Mouse (Mus musculus) heart, postnatal 14 days (tissue): ENCODE measurements around the gene Haus2. TPM values are rescaled to one million over a fixed set of nuclear protein-coding genes. Genes with fewer than 3 reads are reported as not detected.
"Not testable (repeated sequence)": the region's sequence is repeated elsewhere in the genome, so short reads cannot be mapped to it uniquely, and the experiment has no call there.

Source experiments
- DNase-seq, 2 experiments: peaks; one replicate each; pipeline ENCODE4 v3.0.0; 2021 to 2022
- intact Hi-C: fragments of 180-260 bp; cut with DNase I; formaldehyde crosslinking; loops from one replicate; pipeline ENCODE4 v1.15.1; 2025
- long read RNA-seq, 2 experiments: library from polyadenylated mRNA; stranded (forward); transcript quantifications; one replicate each; pipeline ENCODE4 v2.0.0; 2021
- total RNA-seq, 2 experiments: library from RNA; stranded (reverse); gene quantifications; 2 replicates each; pipeline ENCODE4 v1.2.3; 2021

Gene Haus2
- total RNA-seq: 10 to 100 TPM in 1 of 2 experiments, 1 to 10 TPM in 1; 9.2 to 10.8 TPM
- long read RNA-seq, experiment 1, transcript Haus2-203 (6 exons, 3,154 nt): major isoform, 10 of 12 reads
- long read RNA-seq, experiment 1, partial matches to known transcripts: 0 of 12 reads
- long read RNA-seq, experiment 1, other reads (novel, unspliced or antisense): 1 of 12 reads
- long read RNA-seq, experiment 2, transcript Haus2-203 (6 exons, 3,154 nt): major isoform, 9 of 11 reads
- long read RNA-seq, experiment 2, partial matches to known transcripts: 1 of 11 reads
- long read RNA-seq, experiment 2, other reads (novel, unspliced or antisense): 1 of 11 reads

- DNase-seq: peak; percentile 91 to 96
- intact Hi-C loops: loop anchor here (2.0 to 5.0 kb wide), 4 partner anchors 44 to 132 kb away; no protein-coding TSS in a partner anchor
These were observed at the start of gene Haus2, which contains the start of gene Lrrc57 for GRCm38 (mm10) chr2:120608830-120609723. Haus2 (plus strand) TSS chr2:120609383. Lrrc57 (minus strand) TSS chr2:120609520.

GRCm38 (mm10) chr2:120561524-120561923 lies 47.7 kb upstream of the Haus2 start:
- DNase-seq: no peak
- intact Hi-C loops: loop anchor here (2.0 kb wide), 1 partner anchor 17 kb away; no protein-coding TSS in a partner anchor

GRCm38 (mm10) chr2:120562859-120563234 lies 46.3 kb upstream of the Haus2 start:
- DNase-seq: no peak
- intact Hi-C loops: loop anchor here (2.0 kb wide), 1 partner anchor 24 kb away; no protein-coding TSS in a partner anchor

GRCm38 (mm10) chr2:120563235-120563990 lies 45.8 kb upstream of the Haus2 start, which contains the start of gene Zfp106:
Zfp106 (minus strand) TSS chr2:120563843.
- peak; percentile 86 to 90 for DNase-seq
- intact Hi-C loops: loop anchor here (2.0 kb wide), 1 partner anchor 25 kb away; no protein-coding TSS in a partner anchor

GRCm38 (mm10) chr2:120564548-120565188 lies 44.5 kb upstream of the Haus2 start:
- not testable (repeated sequence) for DNase-seq
- intact Hi-C loops: loop anchor here (2.0 kb wide), 1 partner anchor 44 kb away; the partner anchor contains the start of genes Haus2 and Lrrc57

GRCm38 (mm10) chr2:120565363-120565762 lies 43.8 kb upstream of the Haus2 start:
- intact Hi-C loops: loop anchor here (2.0 kb wide), 1 partner anchor 43 kb away; the partner anchor contains the start of genes Haus2 and Lrrc57
- no peak for DNase-seq

GRCm38 (mm10) chr2:120566886-120567797 lies 42.0 kb upstream of the Haus2 start, which contains the start of gene Snap23:
Snap23 (plus strand) TSS chr2:120567671.
- intact Hi-C loops: no loop called here
- peak; percentile 96 to 98 for DNase-seq

- intact Hi-C loops: no loop called here
- DNase-seq: no peak
These were observed 41.3 kb upstream of the Haus2 start for GRCm38 (mm10) chr2:120567798-120568320.

GRCm38 (mm10) chr2:120571081-120571480 lies 38.1 kb upstream of the Haus2 start:
- DNase-seq: no peak

GRCm38 (mm10) chr2:120572161-120572560 lies 37.0 kb upstream of the Haus2 start:
- intact Hi-C loops, DNase-seq: not testable (repeated sequence)

More at GRCm38 (mm10) chr2:120571081-120571480, 38.1 kb upstream of the Haus2 start:
- intact Hi-C loops: no loop called here

- no peak for DNase-seq
- intact Hi-C loops: no loop called here
These were observed 34.1 kb upstream of the Haus2 start for GRCm38 (mm10) chr2:120575121-120575520.

GRCm38 (mm10) chr2:120575978-120576377 lies 33.2 kb upstream of the Haus2 start:
- no peak for DNase-seq
- intact Hi-C loops: no loop called here

- intact Hi-C loops: no loop called here
These were observed 31.4 kb upstream of the Haus2 start for GRCm38 (mm10) chr2:120577799-120578198.

GRCm38 (mm10) chr2:120578286-120578685 lies 30.9 kb upstream of the Haus2 start:
- intact Hi-C loops: no loop called here
- DNase-seq: no peak

More at GRCm38 (mm10) chr2:120577799-120578198, 31.4 kb upstream of the Haus2 start:
- DNase-seq: no peak

- DNase-seq: no peak
- intact Hi-C loops: no loop called here
These were observed 19.4 kb upstream of the Haus2 start for GRCm38 (mm10) chr2:120589759-120590158.

GRCm38 (mm10) chr2:120592227-120592626 lies 17.0 kb upstream of the Haus2 start:
- intact Hi-C loops: no loop called here
- no peak for DNase-seq

- DNase-seq: no peak
- intact Hi-C loops: no loop called here
These were observed 11.4 kb upstream of the Haus2 start for GRCm38 (mm10) chr2:120597734-120598133.

GRCm38 (mm10) chr2:120599506-120599905 lies 9.7 kb upstream of the Haus2 start:
- no peak for DNase-seq
- intact Hi-C loops: no loop called here
